Mouse (Mus musculus) heart, embryonic 15.5 days (tissue): ENCODE measurements around the gene Ppp2r3a. TPM values are rescaled to one million over a fixed set of nuclear protein-coding genes. Genes with fewer than 3 reads are reported as not detected.

Experiments
- ATAC-seq: fragments of 200-750 bp; cut with Nextera tagmentation; replicated peaks from 2 replicates; pipeline ENCODE4 v1.8.0; 2017; ENCODE audit warnings: low read depth, moderate TSS enrichment; ENCODE audit not compliant: insufficient number of reproducible peaks, insufficient read depth, low FRiP score
- H3K27ac ChIP-seq: fragments of 300-500 bp; sonication (generic); 2 replicates; pipeline ENCODE4 v1.5.1; 2015; ENCODE audit warnings: mild to moderate bottlenecking, inconsistent platforms
- H3K27me3 ChIP-seq: fragments of 300-500 bp; sonication (generic); 2 replicates; pipeline ENCODE4 v1.6.1; 2015; ENCODE audit warnings: inconsistent platforms
- H3K36me3 ChIP-seq: fragments of 300-500 bp; sonication (generic); 2 replicates; pipeline ENCODE4 v1.6.1; 2015; ENCODE audit warnings: mild to moderate bottlenecking, inconsistent platforms
- H3K4me1 ChIP-seq: fragments of 300-500 bp; sonication (generic); replicated peaks from 2 replicates; pipeline ENCODE4 v1.6.1; 2015; ENCODE audit warnings: inconsistent platforms
- H3K4me2 ChIP-seq: fragments of 300-500 bp; sonication (generic); 2 replicates; pipeline ENCODE4 v1.6.1; 2015; ENCODE audit warnings: inconsistent platforms, mild to moderate bottlenecking, moderate library complexity
- H3K4me3 ChIP-seq: fragments of 300-500 bp; sonication (generic); 2 replicates; pipeline ENCODE4 v1.5.1; 2015; ENCODE audit warnings: mild to moderate bottlenecking, inconsistent platforms
- H3K9ac ChIP-seq: fragments of 300-500 bp; sonication (generic); 2 replicates; pipeline ENCODE4 v1.6.1; 2015; ENCODE audit warnings: mild to moderate bottlenecking, inconsistent platforms
- H3K9me3 ChIP-seq: fragments of 300-500 bp; sonication (generic); replicated peaks from 2 replicates; pipeline ENCODE4 v1.6.1; 2016; ENCODE audit warnings: inconsistent platforms
- WGBS: fragments of 180-500 bp; shearing (Covaris S2); methylation state at CpG from one replicate; pipeline ENCODE4 v1.1.7; 2015; ENCODE audit warnings: mixed read lengths; 5-methylcytosine and 5-hydroxymethylcytosine counted together
- polyA plus RNA-seq: library from polyadenylated mRNA; unstranded; fragments of >200 nt; fragmentation: Nextera tagmentation; extraction: Ambion mirVana; gene quantifications from 2 replicates; pipeline ENCODE4 v1.2.1, GENCODE M21; 2015

The Ppp2r3a gene
- polyA plus RNA-seq, 1 experiment from 2014 or later = 84.7 TPM

- no peak; the same call in 1 of the 2 replicates for ATAC-seq
- Histone ChIP-seq H3K36me3 (no peaks in the 10 kb centered on the region), H3K4me1 (peaks cover 18% of the 10 kb centered on the region), H3K9me3 (no peaks in the 10 kb centered on the region), H3K4me2 (peak within 1 kb of the TSS; percentile 77), H3K9ac (peak within 1 kb of the TSS; percentile 100), H3K27ac (peak within 1 kb of the TSS; percentile 100), H3K27me3 (no peaks in the 10 kb centered on the region), H3K4me3 (peak within 1 kb of the TSS; percentile 99)
- under 1% methylated on average over 32 of the region's 43 CpGs for WGBS
These were observed 177.6 kb downstream of the Ppp2r3a start, which contains the start of gene Msl2 for GRCm38 (mm10) chr9:101073987-101074331. Gene Msl2 (plus strand): TSS chr9:101074101.

GRCm38 (mm10) chr9:101073041-101073986 lies 178.3 kb downstream of the Ppp2r3a start:
- WGBS = 2% methylated on average over 61 of the region's 65 CpGs
- Histone ChIP-seq H3K36me3 (no peaks in the 10 kb centered on the region), H3K27ac (peak overlapping the region; percentile 100), H3K9me3 (no peaks in the 10 kb centered on the region), H3K4me3 (peak overlapping the region; percentile 99), H3K4me2 (peak overlapping the region; percentile 72), H3K9ac (peak overlapping the region; percentile 88), H3K27me3 (no peaks in the 10 kb centered on the region), H3K4me1 (peaks cover 11% of the 10 kb centered on the region)
- ATAC-seq = peak; percentile 93

GRCm38 (mm10) chr9:101072506-101072905 lies 179.1 kb downstream of the Ppp2r3a start:
- WGBS = 20% methylated on average over 5 of the region's 5 CpGs
- ATAC-seq = no peak
- no peaks in the 10 kb centered on the region for H3K27me3 ChIP-seq
- no peaks in the 10 kb centered on the region for H3K9me3 ChIP-seq
- 0 out of 2 replicates have a peak overlapping the region, but pooled peaks have one; percentile 100 for H3K27ac ChIP-seq
- peak overlapping the region; percentile 72 for H3K4me2 ChIP-seq
- H3K4me3 ChIP-seq = 0 out of 2 replicates have a peak overlapping the region, but pooled peaks have one; percentile 10
- H3K4me1 ChIP-seq = peaks cover 5% of the 10 kb centered on the region
- H3K36me3 ChIP-seq = no peaks in the 10 kb centered on the region
- H3K9ac ChIP-seq = 0 out of 2 replicates have a peak overlapping the region, but pooled peaks have one; percentile 88

GRCm38 (mm10) chr9:101069781-101070180 lies 181.8 kb downstream of the Ppp2r3a start:
- Histone ChIP-seq H3K9ac (no peak overlapping the region), H3K4me2 (no peak overlapping the region), H3K9me3 (no peaks in the 10 kb centered on the region), H3K4me3 (no peak overlapping the region), H3K27me3 (no peaks in the 10 kb centered on the region), H3K4me1 (peaks cover 3% of the 10 kb centered on the region), H3K36me3 (no peaks in the 10 kb centered on the region), H3K27ac (no peak overlapping the region)
- no peak for ATAC-seq
- 98% methylated on average over 3 of the region's 3 CpGs for WGBS

GRCm38 (mm10) chr9:101065076-101065602 lies 186.5 kb downstream of the Ppp2r3a start:
- ATAC-seq = no peak
- no peak overlapping the region for H3K4me2 ChIP-seq
- H3K27me3 ChIP-seq = no peaks in the 10 kb centered on the region
- no peak overlapping the region for H3K4me3 ChIP-seq
- 80% methylated on average over 3 of the region's 3 CpGs for WGBS
- H3K4me1 ChIP-seq = no peaks in the 10 kb centered on the region
- H3K27ac ChIP-seq = no peak overlapping the region
- no peaks in the 10 kb centered on the region for H3K9me3 ChIP-seq
- H3K36me3 ChIP-seq = no peaks in the 10 kb centered on the region
- H3K9ac ChIP-seq = no peak overlapping the region

GRCm38 (mm10) chr9:101062253-101062780 lies 189.3 kb downstream of the Ppp2r3a start:
- WGBS = 73% methylated on average over 6 of the region's 6 CpGs
- ATAC-seq = no peak
- Histone ChIP-seq H3K9me3 (no peaks in the 10 kb centered on the region), H3K4me2 (no peak overlapping the region), H3K4me1 (no peaks in the 10 kb centered on the region), H3K4me3 (no peak overlapping the region), H3K36me3 (no peaks in the 10 kb centered on the region), H3K27ac (no peak overlapping the region), H3K9ac (no peak overlapping the region), H3K27me3 (no peaks in the 10 kb centered on the region)

GRCm38 (mm10) chr9:101061035-101061434 lies 190.6 kb downstream of the Ppp2r3a start:
- Histone ChIP-seq H3K36me3 (no peaks in the 10 kb centered on the region), H3K27me3 (no peaks in the 10 kb centered on the region), H3K4me1 (no peaks in the 10 kb centered on the region), H3K9ac (no peak overlapping the region), H3K4me2 (no peak overlapping the region), H3K9me3 (no peaks in the 10 kb centered on the region), H3K27ac (no peak overlapping the region), H3K4me3 (no peak overlapping the region)
- WGBS = 64% methylated on average over 11 of the region's 11 CpGs
- ATAC-seq = no peak

- Histone ChIP-seq H3K27ac (no peak overlapping the region), H3K4me1 (no peaks in the 10 kb centered on the region), H3K9me3 (no peaks in the 10 kb centered on the region), H3K4me2 (no peak overlapping the region), H3K36me3 (no peaks in the 10 kb centered on the region), H3K9ac (no peak overlapping the region), H3K27me3 (no peaks in the 10 kb centered on the region), H3K4me3 (no peak overlapping the region)
- 94% methylated on average over 4 of the region's 4 CpGs for WGBS
- no peak for ATAC-seq
These were observed 194.4 kb downstream of the Ppp2r3a start for GRCm38 (mm10) chr9:101057156-101057555.

Other genes starting within 250 kb of the Ppp2r3a start
- 22.3 and 23.0 TPM in 2 replicates for gene Pccb, start 216.9 kb downstream of the Ppp2r3a start, polyA plus RNA-seq
- gene Msl2, start 177.7 kb downstream of the Ppp2r3a start, polyA plus RNA-seq = 3.4 and 3.6 TPM in 2 replicates